Mouse (Mus musculus) gonadal fat pad, adult 2 months (tissue): ENCODE results near the gene Ptpn11. TPM values are rescaled to one million over a fixed set of nuclear protein-coding genes. Genes with fewer than 3 reads are reported as not detected.
A peak's percentile ranks its signal among the peaks of the same experiment; 100 is the strongest.

Experiments used
- DNase-seq: peaks from one replicate; pipeline ENCODE4 v3.0.0-alpha.2; 2012; ENCODE audit warnings: low read depth
- polyA plus RNA-seq: library from polyadenylated mRNA; depleted of rRNA; stranded (reverse); fragments of >200 nt; gene quantifications from 2 replicates; pipeline ENCODE4 v1.2.3, GENCODE M21; 2012

Ptpn11 gene
- polyA plus RNA-seq, 1 experiment = 60.3 TPM

- no peak for DNase-seq
Observed at GRCm38 (mm10) chr5:121126051-121126450, 65.1 kb downstream of the Ptpn11 start.

DNA sequence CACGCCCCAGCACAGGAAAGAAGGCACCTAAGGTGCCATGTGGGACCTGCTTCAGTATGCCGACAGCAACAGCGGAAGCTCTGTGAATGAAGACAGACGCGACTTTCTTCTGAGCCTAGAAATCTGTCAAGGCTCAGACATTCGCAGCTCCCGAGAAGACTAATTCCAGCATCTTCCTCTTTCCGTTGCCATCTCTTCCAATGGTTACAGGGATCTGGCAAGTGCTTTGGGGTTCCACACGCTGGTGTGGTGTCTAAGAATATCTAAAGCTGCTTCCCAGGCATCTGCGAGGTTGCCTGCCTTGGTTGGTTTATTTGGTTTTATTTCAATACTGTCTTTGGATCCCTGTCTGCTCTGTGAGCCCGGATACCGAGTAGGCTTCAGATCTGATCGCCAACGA is 65.6 kb downstream of the Ptpn11 start:
- no peak for DNase-seq

GRCm38 (mm10) chr5:121124208-121125185 is 66.7 kb downstream of the Ptpn11 start:
- DNase-seq = no peak

- DNase-seq = no peak
Observed at GRCm38 (mm10) chr5:121123399-121123798, 67.8 kb downstream of the Ptpn11 start.

DNA sequence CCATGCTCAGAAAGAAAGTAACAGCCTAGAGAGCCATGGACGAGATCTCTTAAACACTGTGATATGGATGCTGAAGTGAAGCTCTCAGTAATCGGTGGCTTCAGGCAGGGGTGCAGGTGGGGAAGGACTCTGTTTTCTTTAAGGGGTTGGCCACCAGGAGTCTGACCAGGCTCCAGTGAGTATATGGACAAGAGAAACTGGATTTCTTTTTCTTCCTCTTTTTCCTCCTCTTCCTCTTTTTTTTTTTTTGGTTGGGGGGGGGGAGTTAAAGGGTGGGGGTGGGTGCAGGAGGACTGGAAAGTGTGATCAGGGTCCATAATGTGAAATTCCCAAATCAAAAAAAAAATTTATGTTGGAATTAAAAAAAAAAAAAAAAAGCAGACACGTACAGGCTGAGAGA is 68.6 kb downstream of the Ptpn11 start:
- DNase-seq = no peak

DNA sequence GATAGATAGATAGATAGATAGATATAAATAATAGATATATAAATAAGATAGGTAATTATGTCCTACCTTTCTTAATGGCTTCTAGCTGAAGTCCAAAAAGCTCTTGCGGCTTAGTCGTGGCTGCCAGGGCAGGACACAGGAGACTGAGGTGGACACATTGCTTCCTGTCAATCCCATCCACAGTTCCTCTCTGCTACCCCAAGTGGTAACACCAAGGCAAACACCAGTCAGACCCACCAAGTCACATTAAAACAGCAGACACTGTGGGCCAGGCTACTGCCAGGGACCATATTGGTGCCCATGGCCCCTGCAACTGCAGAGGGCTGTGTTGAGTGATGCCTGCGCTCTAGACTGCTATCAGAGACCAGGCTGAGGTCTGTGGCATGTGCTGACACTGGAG is 69.2 kb downstream of the Ptpn11 start:
- DNase-seq = no peak

DNA sequence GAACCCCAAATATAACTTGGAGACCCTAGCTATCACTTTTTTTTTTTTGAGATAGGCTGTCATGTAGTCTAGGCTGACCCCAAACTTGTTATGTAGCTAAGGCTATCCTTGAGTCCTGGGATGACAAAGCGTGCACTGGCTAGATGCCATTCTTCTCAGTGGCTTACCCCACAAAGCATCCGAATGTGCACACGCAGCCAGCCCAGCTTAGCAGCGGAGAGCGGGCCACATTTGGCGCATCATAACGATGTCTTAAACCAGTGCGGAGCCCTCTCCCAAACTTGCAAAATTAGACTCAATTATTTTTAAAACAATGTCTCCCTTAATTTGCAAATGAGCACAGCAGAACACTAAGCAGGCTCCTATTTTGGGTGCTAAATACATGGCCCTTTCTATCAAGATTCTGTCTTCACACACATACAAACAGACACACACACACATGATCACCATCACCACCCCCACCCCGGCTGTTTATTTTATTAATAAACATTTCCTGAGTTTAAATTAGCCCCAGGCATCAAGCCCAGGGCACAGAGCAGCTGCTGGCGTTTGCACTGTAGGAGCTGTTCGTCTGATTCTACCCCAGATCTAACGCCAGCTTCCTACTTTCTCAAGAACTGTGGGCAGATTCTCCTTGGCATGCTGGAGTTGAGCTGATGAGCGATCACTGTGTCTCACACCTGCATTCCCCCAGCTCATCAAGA is 71.7 kb downstream of the Ptpn11 start:
- DNase-seq = no peak

GRCm38 (mm10) chr5:121118345-121118744 is 72.9 kb downstream of the Ptpn11 start:
- DNase-seq = no peak

DNA sequence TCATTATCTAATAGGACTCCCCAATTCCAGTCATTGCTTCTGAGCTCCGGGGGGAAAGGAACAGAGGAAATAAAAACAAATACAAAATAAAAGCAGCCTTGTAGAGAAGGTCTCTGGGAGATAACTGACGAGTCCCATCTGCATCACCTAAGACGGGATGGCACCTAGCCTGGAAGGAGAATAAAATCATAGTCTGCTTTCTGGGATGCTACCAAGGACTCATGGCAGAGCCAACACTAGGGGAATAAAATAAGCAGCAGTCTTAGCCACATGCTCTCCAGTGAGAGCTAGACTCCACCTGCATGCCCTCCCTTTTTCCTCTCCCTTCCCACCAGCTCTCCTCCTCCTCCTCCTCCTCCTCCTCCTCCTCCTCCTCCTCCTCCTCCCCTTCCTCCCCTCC is 74.3 kb downstream of the Ptpn11 start:
- no peak for DNase-seq

- no peak for DNase-seq
Observed at GRCm38 (mm10) chr5:121115391-121116157, 75.6 kb downstream of the Ptpn11 start.

GRCm38 (mm10) chr5:121114151-121114550 is 77.0 kb downstream of the Ptpn11 start:
- no peak for DNase-seq

- no peak for DNase-seq
Observed at GRCm38 (mm10) chr5:121112390-121112789, 78.8 kb downstream of the Ptpn11 start.

- DNase-seq = no peak
Observed at GRCm38 (mm10) chr5:121111106-121111915, 79.9 kb downstream of the Ptpn11 start.

DNA sequence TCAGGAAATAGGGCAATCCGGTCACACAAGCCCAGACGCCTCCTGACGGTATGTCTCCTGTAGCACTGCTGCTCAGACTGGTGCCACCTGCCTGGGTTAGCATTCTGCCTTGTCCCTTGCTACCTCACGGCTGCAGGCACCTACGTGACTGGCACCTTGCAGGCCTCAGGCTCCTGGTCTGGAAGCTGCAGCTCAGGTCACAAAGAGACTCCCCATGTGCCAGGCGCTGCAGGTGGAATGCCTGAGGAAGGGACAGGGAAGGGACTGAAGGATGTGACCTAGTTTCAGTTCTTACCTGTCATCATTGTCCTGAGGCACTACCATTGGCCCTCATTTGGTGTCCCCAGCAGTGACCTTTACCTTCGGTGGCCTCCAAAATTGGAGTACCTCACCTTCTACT is 82.0 kb downstream of the Ptpn11 start:
- DNase-seq = no peak

GRCm38 (mm10) chr5:121106913-121107312 is 84.3 kb downstream of the Ptpn11 start:
- DNase-seq = no peak

GRCm38 (mm10) chr5:121100886-121101580 is 90.2 kb downstream of the Ptpn11 start:
- DNase-seq = peak; percentile 4

DNA sequence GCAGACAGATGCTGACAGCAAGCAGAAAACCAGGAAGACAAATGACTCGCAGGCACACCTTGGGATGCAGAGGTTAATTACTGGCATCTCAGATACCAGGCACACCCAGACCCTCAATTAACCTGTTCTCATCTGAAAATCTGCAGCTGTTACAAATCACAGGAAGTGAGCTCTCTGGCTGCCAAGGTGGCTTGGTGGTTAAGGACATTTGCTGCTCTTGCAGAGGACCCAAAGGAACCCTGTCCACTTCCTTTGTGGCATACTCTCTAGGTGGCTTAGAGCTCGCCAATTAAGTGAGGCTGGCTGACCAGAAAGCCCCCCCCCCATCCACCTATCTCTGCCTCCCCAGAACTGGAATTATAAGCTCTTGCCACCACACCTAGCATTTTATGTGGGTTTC is 91.1 kb downstream of the Ptpn11 start:
- no peak for DNase-seq

GRCm38 (mm10) chr5:121097970-121098369 is 93.2 kb downstream of the Ptpn11 start:
- no peak for DNase-seq

- DNase-seq = no peak
Observed at GRCm38 (mm10) chr5:121096744-121097143, 94.5 kb downstream of the Ptpn11 start.

DNA sequence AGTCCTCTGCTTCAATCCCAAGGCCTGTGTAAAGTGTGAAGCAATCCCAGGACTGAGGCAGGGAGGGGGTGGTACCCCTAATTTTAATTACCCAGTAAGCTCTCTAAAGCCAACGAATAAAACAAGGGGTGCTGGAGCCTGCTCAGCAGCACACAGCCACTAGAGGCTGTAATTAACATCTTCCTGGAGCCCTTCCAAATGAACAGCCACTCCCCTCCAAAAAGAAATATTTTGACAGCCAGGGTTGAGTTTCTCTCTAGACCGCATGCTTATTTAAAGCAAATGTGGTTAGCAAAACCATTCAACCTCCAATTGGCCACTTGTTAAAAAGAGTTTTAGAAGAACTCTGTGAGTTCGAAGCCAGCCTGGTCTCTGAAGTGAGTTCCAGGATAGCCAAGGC is 97.9 kb downstream of the Ptpn11 start:
- DNase-seq = no peak

DNA sequence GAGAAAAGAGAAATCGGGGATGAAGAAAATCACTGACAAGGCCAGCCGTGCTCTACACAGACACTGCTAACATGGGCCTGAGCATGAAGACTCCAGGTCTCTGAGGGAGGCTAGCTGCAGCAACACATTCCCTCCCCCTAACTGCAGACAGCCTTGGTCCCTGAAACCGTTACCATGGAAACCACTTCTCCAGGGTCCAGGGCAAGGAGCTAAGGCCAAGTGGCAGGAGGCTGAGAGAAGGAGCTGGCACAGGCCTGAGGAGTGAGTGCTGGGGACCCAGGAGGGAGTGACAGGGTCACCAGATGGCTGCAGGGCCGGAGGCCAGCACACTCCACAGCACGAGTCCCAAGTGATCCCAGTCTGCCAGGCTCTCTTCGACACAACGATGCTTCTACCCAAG is 101.5 kb downstream of the Ptpn11 start:
- no peak for DNase-seq
